Mouse (Mus musculus) layer of hippocampus, adult 18-20 months (tissue): ENCODE data around the gene Opa1. TPM values are rescaled to one million over a fixed set of nuclear protein-coding genes. Genes with fewer than 3 reads are reported as not detected.

Experiments used
- DNase-seq, 2 experiments: peaks; one replicate each; pipeline ENCODE4 v3.0.0; 2022; ENCODE audit warnings: low spot score in 2 of 2
- total RNA-seq, 2 experiments: library from RNA; stranded (reverse); gene quantifications; 2 replicates each; pipeline ENCODE4 v1.2.3; 2021

The Opa1 gene
- total RNA-seq, 2 experiments from 2014 or later: 102 to 105 TPM

DNA sequence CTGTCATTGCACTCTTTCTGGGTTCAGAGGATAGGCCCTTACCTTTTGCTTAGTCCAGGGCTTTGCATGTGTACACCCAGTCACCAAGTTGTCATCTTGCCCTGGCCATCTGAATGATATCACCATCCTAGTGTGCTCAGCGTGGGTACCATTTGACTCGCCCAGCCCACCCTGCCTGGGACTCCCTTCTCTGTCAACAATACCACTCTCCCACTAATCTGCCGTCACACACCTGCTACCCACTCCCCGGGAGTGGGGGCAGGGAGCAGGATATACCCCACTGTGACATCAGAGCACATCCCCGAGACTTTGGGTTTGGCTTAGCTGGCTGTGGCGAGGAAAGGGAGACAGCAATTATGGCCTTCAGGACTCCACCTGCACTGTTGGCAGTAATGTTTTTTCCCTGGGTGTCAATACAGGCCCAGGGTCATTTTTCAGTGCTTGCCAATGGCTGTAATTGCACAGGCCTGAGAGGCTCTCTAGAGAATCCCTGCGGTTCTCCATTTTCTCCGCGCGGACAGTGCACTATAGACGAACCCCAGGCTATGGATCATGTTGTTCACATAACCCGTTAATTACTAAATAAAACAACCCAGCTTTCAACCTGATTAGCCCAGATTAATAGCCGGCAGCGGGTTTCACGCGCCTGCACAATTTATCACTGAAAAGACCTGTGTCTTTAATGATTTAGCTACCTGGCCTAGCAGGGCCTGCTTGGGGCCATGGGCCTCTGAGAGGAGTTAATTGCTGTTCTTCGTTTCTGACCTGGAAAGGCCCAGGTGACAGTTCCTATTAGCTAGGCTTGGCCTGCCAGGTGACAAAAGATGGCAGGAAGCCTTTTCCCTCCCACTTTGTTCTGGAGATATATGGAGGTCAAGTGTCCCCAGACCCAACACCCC lies 109.1 kb downstream of the Opa1 start:
- DNase-seq: no peak

DNA sequence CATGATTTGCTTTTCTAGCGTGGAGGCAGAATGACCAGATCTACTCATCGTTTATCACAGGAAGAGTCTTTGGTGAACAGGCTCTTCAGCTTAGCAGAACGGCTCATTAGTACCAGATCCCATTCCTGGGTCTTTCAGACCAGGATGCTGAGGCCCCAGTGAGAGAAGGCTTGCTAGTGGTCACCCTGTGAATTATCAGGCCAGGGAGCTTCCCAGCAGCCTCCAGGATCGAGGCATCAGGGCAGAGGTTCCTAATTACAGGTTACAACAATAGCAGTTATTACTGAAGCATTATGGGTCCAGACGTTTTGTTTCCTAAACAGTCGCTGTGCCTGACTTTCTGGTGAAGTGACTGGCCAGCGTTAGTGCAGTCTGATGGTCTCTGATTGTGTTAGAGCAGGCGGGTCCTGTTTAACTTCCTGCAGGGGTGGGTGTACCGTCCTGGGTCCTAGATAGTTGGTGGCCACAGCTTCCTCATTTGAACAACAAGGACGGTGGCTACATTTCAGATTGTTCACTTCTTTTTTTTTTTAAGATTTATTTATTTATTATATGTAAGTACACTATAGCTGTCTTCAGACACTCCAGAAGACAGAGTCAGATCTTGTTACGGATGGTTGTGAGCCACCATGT lies 110.2 kb downstream of the Opa1 start:
- no peak for DNase-seq

DNA sequence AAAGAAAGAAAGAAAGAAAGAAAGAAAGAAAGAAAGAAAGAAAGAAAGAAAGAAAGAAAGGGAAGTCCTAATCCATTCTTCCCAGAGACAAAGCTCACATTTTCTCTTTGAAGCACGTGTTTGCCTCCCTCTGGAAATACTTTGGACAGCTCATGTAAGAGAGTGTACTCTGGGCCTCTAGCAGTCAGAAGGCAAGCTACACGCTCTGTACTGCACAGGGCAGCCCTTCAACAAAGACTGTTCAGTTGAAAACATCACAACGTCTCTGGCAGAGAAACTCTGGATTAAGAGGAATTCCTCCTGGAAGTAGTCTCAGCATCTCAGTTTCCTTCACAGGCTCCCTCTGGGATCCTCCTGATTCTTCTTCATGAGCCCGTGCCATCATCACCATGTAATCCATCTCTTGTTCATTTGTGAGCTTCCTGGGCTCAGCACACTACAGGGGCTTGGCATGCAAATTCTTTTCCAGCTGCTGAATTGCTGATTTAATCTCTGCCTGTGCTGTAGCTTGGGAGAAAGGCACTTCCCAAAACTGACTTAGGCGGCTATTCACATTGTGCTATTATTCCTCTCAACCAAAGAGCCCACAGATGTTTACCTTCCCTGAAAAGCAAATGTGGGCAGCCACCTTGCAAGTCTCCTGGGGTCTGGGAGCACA lies 114.0 kb downstream of the Opa1 start:
- DNase-seq: no peak

DNA sequence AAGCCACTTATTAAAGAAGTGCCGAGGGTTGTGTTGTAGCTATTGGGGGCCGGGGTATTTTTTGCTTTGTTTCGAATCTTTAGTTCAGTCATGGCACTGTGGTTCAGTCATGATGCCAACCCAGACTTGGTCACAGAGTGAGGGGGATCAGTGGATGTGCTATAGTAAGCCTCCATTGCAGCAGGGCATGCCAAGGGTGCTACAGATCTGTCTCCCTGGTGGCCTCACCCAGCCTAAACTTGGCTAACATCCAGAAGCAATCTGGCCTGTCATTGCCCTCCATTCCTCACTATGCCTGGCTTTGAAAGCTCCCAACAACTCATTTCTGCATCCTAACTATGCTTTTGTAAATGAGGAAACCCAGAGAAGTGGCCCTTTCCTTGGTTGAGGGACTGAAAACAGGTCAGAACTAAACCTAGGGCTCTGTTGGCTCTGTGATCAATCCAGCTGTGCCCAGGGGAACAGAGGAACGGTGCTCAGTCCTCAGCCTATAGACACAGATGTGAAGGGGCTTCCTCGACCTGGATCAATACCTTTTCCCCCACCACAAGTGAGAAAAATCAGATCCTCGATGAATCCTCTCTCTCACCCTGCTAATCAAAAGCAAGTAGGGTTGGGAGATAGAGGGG lies 114.8 kb downstream of the Opa1 start:
- DNase-seq: no peak

DNA sequence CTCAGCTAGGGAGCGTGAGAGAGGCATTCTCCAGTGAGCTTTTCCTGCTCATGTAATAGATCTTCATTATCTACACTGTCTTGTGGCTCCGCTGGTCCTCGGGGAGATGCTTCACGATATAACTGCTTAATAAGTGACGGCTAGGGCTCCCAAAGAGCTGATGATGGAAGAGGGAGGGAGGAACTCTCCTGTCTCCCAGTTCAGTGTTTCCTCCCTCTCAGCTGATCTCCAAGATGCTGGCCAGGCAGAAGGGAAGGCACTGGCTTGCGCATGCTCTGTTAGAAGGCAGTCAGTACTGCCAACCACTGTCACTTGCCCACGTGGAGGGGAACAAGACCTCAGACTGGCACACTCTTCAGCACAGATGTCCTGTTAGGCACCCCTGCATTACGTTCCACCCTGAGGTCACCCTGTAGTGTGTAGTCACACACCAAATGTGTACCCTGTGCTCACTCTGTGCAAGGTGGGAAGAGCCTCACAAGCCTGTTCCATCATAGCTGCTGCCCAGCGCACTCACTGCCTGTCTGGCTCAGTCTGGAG lies 115.4 kb downstream of the Opa1 start:
- no peak for DNase-seq

Other genes starting within 250 kb of the Opa1 start
- gene Atp13a5, start 200.6 kb upstream of the Opa1 start, total RNA-seq: 1 to 10 TPM; 6.1 to 7.0 TPM
- 10 to 100 TPM; 16.9 to 17.8 TPM for gene Atp13a4, start 34.5 kb upstream of the Opa1 start, total RNA-seq